Mouse (Mus musculus) bone marrow, adult 2 months (tissue): ENCODE results near the gene Palm. TPM values are rescaled to one million over a fixed set of nuclear protein-coding genes. Genes with fewer than 3 reads are reported as not detected.

Experiments
- H3K27ac ChIP-seq: fragments of 200-500 bp; 2 replicates; pipeline ENCODE4 v1.5.1; 2012; ENCODE audit warnings: low read depth, mild to moderate bottlenecking, control low read depth, inconsistent platforms, low read length; ENCODE audit not compliant: control insufficient read depth, poor library complexity, insufficient read depth
- H3K4me1 ChIP-seq: fragments of 200-500 bp; 2 replicates; pipeline ENCODE4 v1.6.1; 2011; ENCODE audit warnings: low read length; ENCODE audit not compliant: control insufficient read depth, insufficient read depth
- H3K4me3 ChIP-seq: fragments of 200-500 bp; replicated peaks from 2 replicates; pipeline ENCODE3; 2011; ENCODE audit warnings: mild to moderate bottlenecking, low read depth, low read length, control low read depth; ENCODE audit not compliant: control insufficient read depth
- CTCF ChIP-seq: fragments of 200-500 bp; IDR thresholded peaks from 2 replicates; pipeline ENCODE4 v1.5.1; 2011; ENCODE audit warnings: low read length, control low read depth; ENCODE audit not compliant: control insufficient read depth, insufficient read depth
- POLR2A ChIP-seq: fragments of 200-500 bp; IDR thresholded peaks from 2 replicates; pipeline ENCODE4 v1.6.1; 2011; ENCODE audit warnings: low read depth, mild to moderate bottlenecking, control low read depth, low read length, borderline replicate concordance; ENCODE audit not compliant: control insufficient read depth
- WGBS: fragments of 180-500 bp; shearing (Covaris S2); methylation state at CpG from one replicate; pipeline ENCODE4 v1.1.7; 2018; 5-methylcytosine and 5-hydroxymethylcytosine counted together
- polyA plus RNA-seq: library from polyadenylated mRNA; stranded (reverse); fragments of >200 nt; gene quantifications from 2 replicates; pipeline ENCODE4 v1.2.4, GENCODE M21; 2011; ENCODE audit warnings: low replicate concordance; ENCODE audit not compliant: missing spikeins, insufficient read depth, insufficient read length

Palm gene
- polyA plus RNA-seq, 1 experiment: 36.1 TPM

GRCm38 (mm10) chr10:79779193-79779592 is 14.2 kb upstream of the Palm start:
- TF ChIP-seq POLR2A (no peak), CTCF (no peak)

GRCm38 (mm10) chr10:79779784-79780663 is 13.3 kb upstream of the Palm start:
- peak overlapping the region; percentile 72 for H3K27ac ChIP-seq
- peak; percentile 78 for TF ChIP-seq CTCF
- TF ChIP-seq POLR2A: no peak; the same call in 1 of the 2 replicates
- peaks cover 5% of the 10 kb centered on the region; the same call in 1 of the 2 replicates for H3K4me1 ChIP-seq
- peak overlapping the region; percentile 66 for H3K4me3 ChIP-seq
- WGBS: 2% methylated on average over 55 of the region's 55 CpGs

More at GRCm38 (mm10) chr10:79779193-79779592, 14.2 kb upstream of the Palm start:
- Histone ChIP-seq H3K27ac (no peak overlapping the region), H3K4me3 (no peak overlapping the region), H3K4me1 (peaks cover 5% of the 10 kb centered on the region; the same call in 1 of the 2 replicates)
- WGBS: 15% methylated on average over 2 of the region's 2 CpGs

- Histone ChIP-seq H3K4me3 (peak overlapping the region; percentile 66), H3K4me1 (peaks cover 5% of the 10 kb centered on the region; the same call in 1 of the 2 replicates), H3K27ac (peak overlapping the region; percentile 72)
- TF ChIP-seq POLR2A (no peak), CTCF (no peak)
- 0% methylated on average over 13 of the region's 13 CpGs for WGBS
Observed at GRCm38 (mm10) chr10:79780664-79781015, 12.7 kb upstream of the Palm start.

GRCm38 (mm10) chr10:79781139-79781538 is 12.2 kb upstream of the Palm start:
- Histone ChIP-seq H3K4me1 (peaks cover 5% of the 10 kb centered on the region; the same call in 1 of the 2 replicates), H3K4me3 (peak overlapping the region; percentile 66), H3K27ac (peak overlapping the region; percentile 72)
- 30% methylated on average over 21 of the region's 21 CpGs for WGBS
- no peak for TF ChIP-seq CTCF
- TF ChIP-seq POLR2A: no peak; the same call in 1 of the 2 replicates

GRCm38 (mm10) chr10:79781956-79782355 is 11.4 kb upstream of the Palm start:
- TF ChIP-seq CTCF: no peak
- no peak for TF ChIP-seq POLR2A
- peaks cover 5% of the 10 kb centered on the region; the same call in 1 of the 2 replicates for H3K4me1 ChIP-seq

GRCm38 (mm10) chr10:79783050-79783449 is 10.3 kb upstream of the Palm start:
- 73% methylated on average over 7 of the region's 7 CpGs for WGBS
- TF ChIP-seq CTCF: no peak
- TF ChIP-seq POLR2A: no peak
- Histone ChIP-seq H3K27ac (no peak overlapping the region), H3K4me1 (peaks cover 7% of the 10 kb centered on the region; the same call in 1 of the 2 replicates), H3K4me3 (no peak overlapping the region)

More at GRCm38 (mm10) chr10:79781956-79782355, 11.4 kb upstream of the Palm start:
- Histone ChIP-seq H3K4me3 (no peak overlapping the region), H3K27ac (no peak overlapping the region; the same call in 1 of the 2 replicates)
- 71% methylated on average over 5 of the region's 5 CpGs for WGBS

- H3K4me1 ChIP-seq: peaks cover 11% of the 10 kb centered on the region; the same call in 1 of the 2 replicates
- TF ChIP-seq POLR2A (no peak), CTCF (peak; percentile 61)
- no peak overlapping the region for H3K4me3 ChIP-seq
- WGBS: 74% methylated on average over 27 of the region's 27 CpGs
- H3K27ac ChIP-seq: no peak overlapping the region
Observed at GRCm38 (mm10) chr10:79783920-79784800, 9.2 kb upstream of the Palm start.
